Mouse (Mus musculus) adrenal gland, adult 8-10 months (tissue): ENCODE results near the gene Cep131. TPM values are rescaled to one million over a fixed set of nuclear protein-coding genes. Genes with fewer than 3 reads are reported as not detected.

ENCODE experiments used
- DNase-seq: peaks from one replicate; pipeline ENCODE4 v3.0.0; 2022
- total RNA-seq, 4 experiments: library from RNA; stranded (reverse); gene quantifications; 2 replicates each; pipeline ENCODE4 v1.2.4; 2022

Gene Cep131
- total RNA-seq, 4 experiments from 2014 or later, result 42.9 to 315 (median 94.5) TPM

DNA sequence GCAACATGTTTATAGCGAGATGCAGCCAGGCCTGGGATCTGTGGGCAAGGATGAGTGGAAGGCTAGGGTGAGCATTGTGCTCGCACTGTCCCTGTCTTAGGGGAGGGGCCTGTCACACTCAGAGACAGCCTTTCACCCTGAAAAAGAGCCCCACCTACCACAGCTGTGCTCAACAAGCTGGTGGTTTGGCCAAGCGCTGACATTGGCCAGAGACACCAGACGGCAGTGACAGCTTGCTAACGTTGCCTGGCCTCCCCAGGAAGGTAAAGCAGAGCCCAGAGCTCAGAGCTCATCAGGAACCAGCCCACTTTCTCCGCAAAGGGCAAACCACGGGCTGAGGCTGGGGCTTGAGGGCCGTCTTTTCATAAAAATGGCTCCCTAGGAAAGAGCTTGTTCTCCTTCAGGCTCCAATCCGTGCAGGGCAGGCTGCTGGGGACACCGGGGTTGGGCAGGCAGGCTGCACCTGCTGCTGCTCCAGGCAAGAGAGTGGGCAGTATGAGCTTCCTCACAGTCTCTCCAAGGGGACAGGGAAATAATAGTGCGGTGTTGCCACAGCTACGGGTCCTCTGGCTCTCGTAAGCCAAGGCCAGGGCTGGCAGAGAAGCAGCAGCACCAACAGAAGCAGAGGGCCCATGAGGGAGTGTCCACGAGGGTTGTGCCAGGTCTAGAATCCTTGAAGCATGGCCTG is 35.4 kb downstream of the Cep131 start:
- DNase-seq, result peak; percentile 52

DNA sequence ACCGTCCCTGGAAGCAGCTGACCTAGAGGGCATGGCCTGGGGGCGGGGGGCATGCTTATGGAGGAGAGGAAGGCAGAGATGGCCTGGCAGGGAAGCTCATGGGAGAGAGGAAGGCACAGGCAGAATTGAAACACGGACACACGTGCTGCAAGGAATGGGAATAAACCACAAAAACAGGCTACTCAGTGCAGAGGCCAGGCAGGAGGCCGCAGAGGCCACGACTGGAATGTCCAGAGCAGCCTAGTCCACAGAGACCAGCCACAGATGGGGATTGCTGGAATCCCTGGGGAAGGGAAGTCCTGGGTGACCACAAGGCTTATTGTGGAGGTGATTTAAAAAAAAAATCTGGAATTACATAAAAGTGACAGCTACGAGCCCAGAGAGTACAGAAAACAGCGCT is 37.6 kb downstream of the Cep131 start:
- DNase-seq, result no peak

DNA sequence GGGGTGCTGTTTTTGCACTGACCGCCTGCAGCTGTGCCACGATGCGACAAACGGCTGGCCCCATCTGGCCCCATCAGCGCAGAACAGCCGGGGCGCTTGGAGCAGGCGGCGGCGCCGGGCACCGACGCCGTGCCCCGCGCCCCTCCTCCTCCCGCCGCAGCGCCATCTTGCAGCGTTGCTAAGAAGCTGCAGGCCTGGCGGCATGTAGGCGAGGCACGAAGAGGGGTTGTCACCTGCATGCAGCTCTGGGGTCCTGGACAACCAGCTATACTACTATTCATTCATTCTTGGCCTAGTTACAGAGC is 38.4 kb downstream of the Cep131 start:
- DNase-seq, result no peak

GRCm38 (mm10) chr11:120047531-120048251 is 38.9 kb downstream of the Cep131 start:
- no peak for DNase-seq

DNA sequence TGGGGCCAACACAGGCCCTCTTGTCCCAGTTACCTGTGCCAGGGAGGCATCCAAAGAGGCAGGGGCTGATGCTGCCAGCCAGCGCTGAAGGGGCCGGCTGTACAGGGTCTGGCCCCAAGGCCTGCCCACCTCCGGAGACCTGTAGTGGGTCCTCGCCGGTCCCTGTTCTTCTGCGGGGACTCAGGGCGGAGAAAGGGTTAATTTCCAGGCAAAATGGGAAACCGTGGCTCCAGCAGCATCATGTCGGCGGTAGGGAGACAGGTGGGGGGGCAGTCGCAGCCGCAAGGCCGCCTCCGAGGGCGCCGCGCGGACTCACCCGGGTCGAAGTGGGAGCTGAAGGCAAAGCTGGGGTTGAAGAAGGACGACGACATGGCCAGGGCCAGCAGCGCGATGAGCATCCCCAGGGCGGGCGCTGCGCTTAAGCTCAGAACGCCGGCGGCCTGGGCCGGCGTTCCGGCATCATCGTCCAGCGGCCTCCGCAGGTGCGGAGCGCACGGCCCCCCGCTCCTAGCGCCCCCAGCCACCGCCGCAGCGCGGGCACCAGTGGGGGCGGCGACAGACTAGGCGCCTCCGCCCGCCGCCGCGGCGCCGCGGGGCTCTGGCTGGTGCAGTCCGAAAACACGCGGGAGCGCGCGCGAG is 40.0 kb downstream of the Cep131 start, which contains the start of gene Aatk:
Gene Aatk, minus strand, starts transcription at position 615 of the 639 bp plus-strand sequence.
- DNase-seq, result no peak

GRCm38 (mm10) chr11:120045839-120046552 is 40.6 kb downstream of the Cep131 start:
- no peak for DNase-seq

- DNase-seq, result no peak
Measured at GRCm38 (mm10) chr11:120045341-120045740, 41.3 kb downstream of the Cep131 start.

- no peak for DNase-seq
Measured at GRCm38 (mm10) chr11:120042141-120042838, 44.3 kb downstream of the Cep131 start.

DNA sequence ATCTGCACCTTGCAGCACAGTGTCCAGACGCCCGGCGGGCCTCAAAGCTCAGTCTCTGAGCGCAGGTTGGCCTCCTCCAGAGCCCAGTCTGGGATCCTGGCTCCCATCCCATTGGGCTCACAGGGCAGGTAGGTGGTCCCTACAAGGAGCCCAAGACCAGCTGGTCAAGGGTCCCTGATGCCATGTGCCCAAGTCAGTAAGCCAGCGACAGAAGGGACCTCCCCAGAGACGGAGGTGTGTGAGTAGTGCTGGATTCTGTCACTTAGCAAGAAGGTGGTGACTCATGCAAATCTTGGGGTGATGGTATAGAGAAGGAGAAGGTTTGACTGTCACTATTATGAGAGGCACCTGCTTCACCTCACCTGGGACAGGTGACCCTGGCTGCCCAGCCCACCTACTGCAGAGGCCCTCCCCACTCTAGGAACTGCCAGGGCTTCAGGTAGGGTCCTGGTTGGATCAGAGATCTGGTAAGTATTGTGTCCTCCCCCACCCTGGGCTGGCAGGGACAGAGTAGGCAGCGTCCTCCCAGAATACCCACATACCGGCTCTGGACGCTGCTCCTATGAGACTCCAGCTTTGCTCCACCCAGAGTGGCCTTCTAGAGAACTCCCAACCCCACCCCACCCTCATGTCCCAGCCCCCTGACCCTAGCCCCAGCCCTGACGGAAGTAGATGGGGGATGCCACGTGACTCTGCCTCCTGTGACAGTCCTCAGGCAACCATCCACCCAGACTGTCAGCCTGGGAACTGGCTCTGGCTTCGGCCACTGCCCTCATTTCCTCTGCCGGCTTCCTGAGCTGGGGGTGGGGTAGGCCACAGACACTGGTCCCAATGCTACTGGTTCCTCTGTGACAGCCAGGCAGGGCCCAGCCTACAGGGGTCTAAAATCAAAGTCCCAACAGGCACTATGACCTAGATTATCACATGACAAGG is 45.2 kb downstream of the Cep131 start:
- peak; percentile 73 for DNase-seq

DNA sequence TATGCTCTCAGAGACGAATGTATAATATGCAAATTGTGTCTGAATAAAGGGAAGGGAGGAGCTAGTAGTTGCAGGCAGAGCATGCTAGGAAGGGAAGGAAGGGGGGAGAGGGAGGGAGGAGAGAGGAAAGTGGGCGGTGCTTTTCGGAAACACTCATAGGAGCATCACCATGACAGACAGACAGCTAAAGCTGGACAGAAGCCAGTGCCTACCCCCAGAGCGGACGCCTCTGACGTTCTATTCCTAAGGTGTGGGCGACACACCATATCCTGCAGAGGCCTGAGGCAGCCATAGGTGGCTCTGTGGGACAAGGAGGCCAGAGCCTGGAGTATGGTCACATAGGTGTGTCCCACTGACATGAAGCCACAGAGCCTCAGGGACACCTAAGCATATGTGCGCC is 46.2 kb downstream of the Cep131 start:
- no peak for DNase-seq

DNA sequence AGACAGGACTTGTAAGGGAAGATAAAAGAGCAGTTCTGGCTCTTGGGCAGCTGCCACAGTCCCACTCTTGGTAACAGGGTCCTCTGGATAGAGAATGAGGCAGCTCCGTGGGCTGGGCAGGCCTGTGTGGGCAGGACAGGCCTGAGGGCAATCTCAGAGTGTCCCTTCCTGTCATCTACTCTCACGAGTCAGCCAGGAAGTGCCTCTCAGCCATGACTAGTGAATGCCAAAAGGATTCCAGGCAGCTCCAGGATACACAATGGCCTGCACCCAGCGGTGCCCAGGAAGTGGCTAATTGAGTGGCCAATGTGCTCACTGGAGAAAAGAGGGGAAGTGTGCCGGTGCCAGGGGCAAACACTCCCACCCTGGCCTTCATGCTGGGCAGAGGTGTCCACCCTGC is 47.0 kb downstream of the Cep131 start:
- DNase-seq, result no peak

- DNase-seq, result no peak
Measured at GRCm38 (mm10) chr11:120034762-120035161, 51.9 kb downstream of the Cep131 start.

- no peak for DNase-seq
Measured at GRCm38 (mm10) chr11:120034306-120034705, 52.3 kb downstream of the Cep131 start.

GRCm38 (mm10) chr11:120033473-120033872 is 53.2 kb downstream of the Cep131 start:
- DNase-seq, result no peak

- DNase-seq, result no peak
Measured at GRCm38 (mm10) chr11:120032052-120032451, 54.6 kb downstream of the Cep131 start.

DNA sequence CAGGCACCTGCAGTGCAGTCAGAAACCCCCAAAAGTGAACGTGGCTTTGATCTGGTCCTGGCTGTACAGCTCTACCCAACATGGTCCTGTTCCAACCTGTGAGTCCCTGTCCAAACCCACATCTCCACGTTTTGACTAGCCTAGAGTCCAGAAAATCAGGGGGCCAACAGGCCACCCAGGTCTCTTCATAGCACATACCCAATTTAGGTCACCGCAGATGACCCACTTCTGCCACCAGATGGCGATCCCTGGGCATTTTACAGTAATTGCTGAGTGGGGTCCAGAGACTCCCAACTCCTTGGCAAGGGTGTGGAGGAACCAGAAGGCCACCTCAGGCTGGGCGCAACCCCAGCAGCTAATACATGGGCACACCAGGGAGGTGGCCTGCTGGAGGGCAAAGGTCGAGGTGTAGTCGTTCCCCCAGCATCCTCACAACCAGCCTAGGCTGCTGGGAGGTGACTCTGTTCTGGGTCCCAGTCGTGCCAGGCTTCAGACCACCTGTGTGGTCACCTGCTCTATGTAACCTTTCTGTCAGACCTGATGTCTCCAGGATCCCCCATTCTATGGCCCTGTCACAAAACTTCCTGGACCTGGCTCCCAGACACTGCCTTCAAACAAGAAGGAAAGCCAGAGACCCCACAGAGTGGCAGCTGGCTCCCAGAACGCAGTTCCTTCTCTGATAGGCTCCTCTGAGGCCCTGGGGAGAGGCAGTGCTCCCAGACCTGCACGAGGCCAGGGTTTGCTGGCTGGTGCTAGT is 56.3 kb downstream of the Cep131 start:
- no peak for DNase-seq

DNA sequence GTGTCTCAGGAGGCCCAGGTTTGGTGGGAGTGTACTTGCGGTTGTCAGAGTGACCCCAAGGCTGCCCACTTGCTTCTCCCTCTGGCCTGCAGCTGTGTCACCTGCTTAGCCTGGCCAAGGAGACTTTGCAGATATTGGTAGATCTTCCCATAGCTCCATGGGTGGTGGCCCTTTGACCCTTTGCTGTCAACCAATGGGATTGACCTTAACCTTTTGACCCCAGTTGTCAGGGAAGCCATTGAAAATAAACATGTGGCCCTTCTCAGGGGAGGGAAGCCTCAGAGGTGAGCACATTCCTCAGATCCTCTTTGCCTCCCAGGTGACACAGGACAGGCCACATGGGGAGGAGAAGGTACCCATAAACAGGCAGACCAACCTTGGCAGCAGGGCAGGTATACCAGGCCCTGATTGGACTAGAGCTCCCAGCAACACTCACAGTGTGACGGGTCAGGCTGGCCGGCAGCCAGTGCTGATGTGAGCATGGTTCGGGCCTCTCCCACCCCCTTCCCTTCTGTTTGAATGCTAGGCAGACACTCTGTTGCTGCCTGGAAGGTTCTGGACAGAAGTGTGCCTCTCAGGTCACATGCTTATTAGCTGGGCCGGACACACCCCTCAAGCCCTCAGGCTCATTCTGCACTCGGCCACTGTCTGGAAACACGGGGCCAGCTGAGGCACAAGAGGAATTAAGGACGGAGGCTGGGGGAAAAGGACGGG is 57.0 kb downstream of the Cep131 start:
- DNase-seq, result no peak

DNA sequence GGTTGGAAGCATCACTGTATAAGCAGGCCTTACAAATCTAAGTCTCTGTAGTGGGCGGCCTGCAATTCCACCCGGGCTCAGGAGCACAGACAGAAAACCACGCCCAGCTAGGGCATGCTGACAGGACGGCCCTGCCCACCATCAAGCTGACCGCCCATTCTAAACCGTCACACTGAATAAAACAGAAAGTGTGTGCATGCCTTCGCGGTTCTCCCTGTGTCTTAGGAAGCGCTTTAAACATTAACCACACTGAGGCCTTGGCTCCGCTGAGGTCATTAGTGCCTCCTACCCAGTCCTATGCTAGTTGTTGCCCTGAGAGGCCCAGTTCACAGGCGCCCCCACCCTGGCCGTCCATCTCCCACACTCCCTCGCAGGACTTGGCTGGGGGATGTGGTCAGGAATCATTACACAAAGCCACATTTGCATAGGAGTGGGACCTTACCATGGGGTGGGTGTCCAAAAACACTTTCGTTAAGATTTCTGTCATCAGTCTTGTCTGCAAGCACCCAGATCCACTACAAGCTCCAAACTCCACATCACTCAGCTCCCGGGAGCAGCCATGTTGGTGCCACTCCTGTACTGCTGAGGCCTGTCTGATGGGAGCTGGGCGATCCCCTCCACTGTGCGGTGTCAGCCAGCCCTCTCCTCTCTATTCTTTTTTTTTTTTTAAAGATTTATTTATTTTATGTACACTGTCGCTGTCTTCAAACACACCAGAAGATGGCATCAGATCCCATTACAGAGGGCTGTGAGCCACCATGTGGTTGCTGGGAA is 58.1 kb downstream of the Cep131 start:
- DNase-seq, result no peak

- DNase-seq, result no peak
Measured at GRCm38 (mm10) chr11:120026941-120027340, 59.7 kb downstream of the Cep131 start.
